Mouse (Mus musculus): ENCODE measurements around the gene Gm10974. TPM values are rescaled to one million over a fixed set of nuclear protein-coding genes. Genes with fewer than 3 reads are reported as not detected.
A peak's percentile ranks its signal among the peaks of the same experiment; 100 is the strongest.

The Gm10974 gene
- polyA plus RNA-seq, 1 experiment from 2014 or later, result not detected

- Histone ChIP-seq H3K36me3 (ENCODE audit: poor library complexity, severe bottlenecking) (no peaks in the 10 kb centered on the region), H3K4me3 (no peak overlapping the region), H3K4me1 (no peaks in the 10 kb centered on the region), H3K9ac (no peak overlapping the region), H3K27me3 (no peaks in the 10 kb centered on the region), H3K9me3 (replicated peaks) (no peaks in the 10 kb centered on the region), H3K4me2 (no peak overlapping the region), H3K27ac (no peak overlapping the region)
- WGBS, result 80% methylated on average over 7 of the region's 7 CpGs
- peak; percentile 62; the same call in 1 of the 2 replicates for ATAC-seq
Measured at GRCm38 (mm10) chr7:66413093-66413492, 47.4 kb downstream of the Gm10974 start.

GRCm38 (mm10) chr7:66416829-66417228, 51.1 kb downstream of the Gm10974 start:
- H3K4me3 ChIP-seq, result no peak overlapping the region
- H3K27ac ChIP-seq, result no peak overlapping the region
- no peaks in the 10 kb centered on the region for H3K9me3 ChIP-seq (replicated peaks)
- 0 out of 2 replicates have a peak, but pooled peaks cover 5% of the 10 kb centered on the region for H3K27me3 ChIP-seq
- no peak overlapping the region for H3K4me2 ChIP-seq
- ATAC-seq, result no peak
- WGBS, result 95% methylated on average over 4 of the region's 4 CpGs
- H3K4me1 ChIP-seq, result no peaks in the 10 kb centered on the region
- no peaks in the 10 kb centered on the region for H3K36me3 ChIP-seq (ENCODE audit: poor library complexity, severe bottlenecking)
- H3K9ac ChIP-seq, result no peak overlapping the region

GRCm38 (mm10) chr7:66418981-66419380, 53.3 kb downstream of the Gm10974 start:
- H3K36me3 ChIP-seq (ENCODE audit: poor library complexity, severe bottlenecking), result no peaks in the 10 kb centered on the region
- no peak overlapping the region for H3K27ac ChIP-seq
- H3K9me3 ChIP-seq (replicated peaks), result no peaks in the 10 kb centered on the region
- no peak overlapping the region for H3K4me2 ChIP-seq
- H3K9ac ChIP-seq, result no peak overlapping the region
- 58% methylated on average over 12 of the region's 12 CpGs for WGBS
- H3K4me3 ChIP-seq, result no peak overlapping the region
- ATAC-seq, result no peak
- no peaks in the 10 kb centered on the region for H3K4me1 ChIP-seq
- H3K27me3 ChIP-seq, result 0 out of 2 replicates have a peak, but pooled peaks cover 5% of the 10 kb centered on the region

- peaks cover 2% of the 10 kb centered on the region for H3K4me1 ChIP-seq
- no peak overlapping the region for H3K27ac ChIP-seq
- H3K36me3 ChIP-seq (ENCODE audit: poor library complexity, severe bottlenecking), result no peaks in the 10 kb centered on the region
- 82% methylated on average over 8 of the region's 8 CpGs for WGBS
- no peak overlapping the region for H3K9ac ChIP-seq
- H3K27me3 ChIP-seq, result peaks cover 33% of the 10 kb centered on the region
- ATAC-seq, result no peak
- H3K9me3 ChIP-seq (replicated peaks), result no peaks in the 10 kb centered on the region
- no peak overlapping the region for H3K4me2 ChIP-seq
- H3K4me3 ChIP-seq, result no peak overlapping the region
Measured at GRCm38 (mm10) chr7:66421903-66422302, 56.2 kb downstream of the Gm10974 start.

GRCm38 (mm10) chr7:66427053-66427436, 61.3 kb downstream of the Gm10974 start:
- WGBS, result 2% methylated on average over 23 of the region's 23 CpGs
- peak overlapping the region; percentile 58 for H3K9ac ChIP-seq
- peaks cover 14% of the 10 kb centered on the region for H3K4me1 ChIP-seq
- ATAC-seq, result peak; percentile 36; the same call in 1 of the 2 replicates
- H3K4me3 ChIP-seq, result peak overlapping the region; percentile 52
- no peak overlapping the region for H3K27ac ChIP-seq
- no peaks in the 10 kb centered on the region for H3K36me3 ChIP-seq (ENCODE audit: poor library complexity, severe bottlenecking)
- H3K9me3 ChIP-seq (replicated peaks), result no peaks in the 10 kb centered on the region
- peak overlapping the region; percentile 95 for H3K4me2 ChIP-seq
- peaks cover 61% of the 10 kb centered on the region for H3K27me3 ChIP-seq

DNA sequence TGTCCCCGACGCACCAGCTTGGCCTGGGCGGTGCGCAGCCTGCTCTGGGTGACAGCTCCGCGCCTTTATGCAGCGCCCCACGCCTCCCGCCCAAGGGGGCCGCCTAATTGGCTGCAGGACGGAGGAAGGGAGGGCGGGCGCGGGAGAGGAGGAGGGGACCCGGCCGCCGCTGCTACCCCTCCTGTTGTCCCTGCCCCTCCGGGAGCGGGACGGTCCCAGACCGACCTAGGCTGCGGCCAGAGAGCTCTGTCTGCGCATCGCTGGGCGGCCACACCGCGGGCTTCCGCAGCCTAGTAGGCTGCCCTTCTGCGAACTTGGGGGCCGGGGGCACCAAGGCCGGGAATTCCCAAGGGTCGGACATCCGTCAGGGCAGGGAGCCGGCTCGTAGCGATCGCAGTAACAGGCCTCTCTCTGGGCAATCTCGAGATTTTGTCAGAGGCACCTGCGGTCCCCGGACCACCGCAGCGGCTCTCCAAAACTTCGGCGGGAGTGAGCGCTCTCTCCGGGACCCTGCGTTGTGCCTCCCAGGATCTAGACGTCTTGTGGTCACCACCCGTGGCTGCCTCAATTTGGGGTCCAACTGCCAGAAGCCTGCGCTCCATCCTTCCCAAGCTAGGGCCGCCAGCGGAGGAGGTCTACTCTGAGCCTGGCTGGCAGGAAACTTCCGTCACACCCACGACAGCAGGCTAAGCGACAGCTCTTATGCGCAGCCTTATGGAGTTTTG, 61.9 kb downstream of the Gm10974 start, which contains the start of gene Aldh1a3:
Gene Aldh1a3, minus strand, starts transcription at position 81 of the 725 bp plus-strand sequence.
- no peaks in the 10 kb centered on the region for H3K36me3 ChIP-seq (ENCODE audit: poor library complexity, severe bottlenecking)

DNA sequence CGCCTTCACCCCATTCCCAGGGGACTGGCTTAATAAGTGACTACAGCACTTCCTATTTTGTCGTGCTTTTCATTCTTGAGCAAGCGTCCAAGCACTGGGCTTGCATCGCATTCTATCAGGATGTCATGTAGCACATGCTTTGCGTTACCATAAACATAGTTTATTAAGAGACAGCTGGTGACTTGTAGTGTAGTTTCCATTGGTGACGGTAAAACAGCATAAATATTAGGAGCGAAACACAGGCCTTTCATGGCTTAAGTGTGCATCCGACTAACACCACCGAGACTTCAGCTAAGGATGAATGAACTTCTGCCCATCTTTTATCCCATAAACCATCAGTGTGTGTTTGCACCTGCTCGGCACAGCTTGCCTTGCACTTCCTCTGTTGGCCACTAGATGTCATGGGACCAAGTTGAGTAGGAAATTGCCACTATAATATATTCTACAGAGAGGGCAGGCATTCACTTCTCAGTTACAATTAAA, 68.8 kb downstream of the Gm10974 start:
- Histone ChIP-seq H3K27ac (no peak overlapping the region), H3K4me3 (no peak overlapping the region), H3K9me3 (replicated peaks) (no peaks in the 10 kb centered on the region), H3K9ac (no peak overlapping the region), H3K4me1 (no peaks in the 10 kb centered on the region), H3K4me2 (no peak overlapping the region), H3K36me3 (ENCODE audit: poor library complexity, severe bottlenecking) (no peaks in the 10 kb centered on the region), H3K27me3 (peaks cover 7% of the 10 kb centered on the region)
- WGBS, result 49% methylated on average over 10 of the region's 10 CpGs
- peak; percentile 59 for ATAC-seq

More for the DNA sequence above, 61.9 kb downstream of the Gm10974 start, which contains the start of gene Aldh1a3:
- H3K27ac ChIP-seq, result no peak within 1 kb of the TSS
- no peaks in the 10 kb centered on the region for H3K9me3 ChIP-seq (replicated peaks)
- H3K27me3 ChIP-seq, result peaks cover 61% of the 10 kb centered on the region
- peak within 1 kb of the TSS; percentile 52 for H3K4me3 ChIP-seq
- under 1% methylated on average over 54 of the region's 56 CpGs for WGBS
- ATAC-seq, result peak; percentile 81
- H3K9ac ChIP-seq, result peak within 1 kb of the TSS; percentile 58
- H3K4me1 ChIP-seq, result peaks cover 14% of the 10 kb centered on the region
- H3K4me2 ChIP-seq, result peak within 1 kb of the TSS; percentile 95

Small RNA genes within 50 kb of the gene (microRNA-seq; reads per million reads assigned to microRNA genes)
- gene Mir7057, result not detected

Other genes starting within 250 kb of the Gm10974 start
- gene Lrrk1, start 22.4 kb downstream of the Gm10974 start, polyA plus RNA-seq (2015; fragmentation: Nextera tagmentation; extraction: Ambion mirVana), result 2.0 and 2.1 TPM in 2 replicates
- gene Aldh1a3, start 61.6 kb downstream of the Gm10974 start, polyA plus RNA-seq (2015; fragmentation: Nextera tagmentation; extraction: Ambion mirVana), result 3.4 and 4.6 TPM in 2 replicates

Data from forebrain, embryonic 13.5 days (tissue).